Mouse (Mus musculus): ENCODE results near the gene Tmem19.
"Not testable (repeated sequence)": the region's sequence is repeated elsewhere in the genome, so short reads cannot be mapped to it uniquely, and the experiment has no call there.

Tmem19 gene

DNA sequence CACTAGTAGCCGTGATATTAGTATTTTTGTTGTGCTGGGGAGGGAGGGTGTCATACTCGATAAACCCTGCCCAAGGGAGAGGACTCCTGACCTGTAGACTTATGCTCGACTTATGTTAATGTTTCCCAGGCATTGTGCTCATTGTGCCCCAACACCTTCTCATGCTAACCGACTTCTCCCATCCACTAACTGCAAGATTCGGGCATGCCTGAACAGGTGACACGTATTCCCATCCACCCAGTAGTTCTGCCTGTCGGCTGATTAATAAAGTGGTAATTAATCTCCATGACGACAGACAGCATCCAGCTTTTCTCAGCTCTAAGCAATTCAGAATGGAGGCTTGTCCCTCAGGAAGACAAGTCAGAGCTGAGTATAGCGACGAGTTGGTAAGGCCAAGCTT lies 13.3 kb downstream of the Tmem19 start:
- DNase-seq (ENCODE audit: low spot score in 2 of 2): no peak

DNA sequence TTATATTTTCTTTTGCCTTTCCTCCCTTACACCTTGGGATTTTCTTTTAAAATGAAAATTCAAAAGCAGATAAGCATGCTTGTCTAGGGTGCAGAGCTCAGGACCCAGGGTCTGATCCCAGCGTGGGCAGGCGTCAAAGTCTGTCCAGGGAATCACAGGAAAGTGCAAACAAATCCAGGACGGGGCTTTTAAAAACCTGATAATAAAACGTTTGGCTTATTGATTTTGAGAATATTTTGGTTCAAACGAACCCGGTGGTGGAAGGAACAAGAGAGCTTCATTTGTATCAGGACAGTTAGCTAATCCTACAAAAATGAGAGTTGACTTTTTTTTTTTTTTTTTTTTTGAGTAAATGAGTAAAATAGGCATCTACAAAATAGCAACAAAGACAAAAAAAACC lies 14.2 kb downstream of the Tmem19 start:
- DNase-seq (ENCODE audit: low spot score in 2 of 2): no peak

DNA sequence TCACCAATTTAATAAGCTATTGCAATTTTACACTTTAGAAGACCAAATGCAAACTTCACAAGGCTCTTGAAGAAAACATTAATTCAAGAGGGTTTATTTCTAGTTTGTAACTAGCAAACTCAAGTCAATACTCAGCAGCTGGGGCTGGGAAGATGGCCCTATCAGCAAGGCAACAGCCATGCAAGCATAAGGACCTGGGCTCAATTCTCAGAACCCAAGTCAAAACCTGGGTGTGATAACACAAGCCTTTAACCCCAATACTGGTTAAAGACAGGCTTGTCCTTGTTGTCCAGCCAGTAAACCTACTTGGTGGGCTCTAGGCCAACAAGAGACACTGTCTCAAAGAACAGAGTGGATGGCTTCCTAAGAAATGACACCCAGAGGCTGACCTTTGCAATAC lies 15.9 kb downstream of the Tmem19 start:
- DNase-seq (ENCODE audit: low spot score in 2 of 2): no peak

DNA sequence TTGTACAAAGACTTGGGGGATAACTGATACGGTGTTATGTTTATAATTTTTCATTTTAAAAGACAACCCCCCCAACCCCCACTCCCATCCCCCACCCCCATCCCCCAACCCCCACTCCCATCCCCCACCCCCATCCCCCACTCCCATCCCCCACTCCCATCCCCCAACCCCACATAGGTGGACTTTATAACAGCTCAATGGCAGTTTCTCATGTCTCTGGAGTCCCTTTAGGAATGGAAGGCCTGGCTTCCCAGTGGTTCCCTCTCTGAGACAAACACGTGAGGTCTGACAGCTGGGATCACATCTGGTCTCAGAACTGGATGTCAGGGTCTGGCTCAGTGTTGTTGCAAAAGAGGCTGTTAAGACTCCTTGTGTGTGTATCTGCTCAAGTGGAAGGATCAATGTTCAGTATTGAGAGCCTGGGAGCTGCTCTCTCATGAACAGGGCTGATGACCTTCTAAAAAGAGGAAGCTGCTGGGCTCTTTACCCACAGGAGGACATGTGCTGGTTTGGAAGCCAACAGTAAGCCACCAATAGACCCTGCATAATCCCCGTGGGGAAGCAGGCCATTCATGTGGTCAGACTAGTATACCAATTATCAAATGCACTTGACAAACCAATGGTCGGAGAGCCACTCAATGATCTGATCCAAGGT lies 19.4 kb downstream of the Tmem19 start:
- DNase-seq (ENCODE audit: low spot score in 2 of 2): no peak

DNA sequence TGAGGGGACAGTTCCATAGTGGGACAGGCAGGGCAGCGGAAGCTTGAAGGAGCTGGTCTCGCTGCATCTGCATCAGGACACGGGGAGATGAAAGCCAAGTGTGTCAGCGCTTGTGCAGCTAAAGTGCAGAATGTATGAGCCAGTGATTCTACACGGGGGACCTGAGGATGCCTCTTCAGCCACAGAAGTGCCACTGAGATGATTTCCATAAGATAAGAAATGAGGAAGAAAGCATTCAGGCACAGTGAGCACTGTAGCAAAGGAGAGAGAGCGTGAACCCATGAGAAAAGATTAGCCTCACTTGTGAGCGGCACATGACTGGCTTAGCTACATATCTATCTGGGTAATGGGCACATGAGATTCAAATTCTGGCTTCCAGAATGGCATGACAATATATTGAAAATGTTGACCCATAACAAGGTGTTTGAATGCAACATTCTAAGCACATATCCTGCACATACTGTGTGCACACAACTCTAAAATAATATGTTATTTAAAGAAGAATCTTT lies 22.4 kb downstream of the Tmem19 start:
- no peak for DNase-seq (ENCODE audit: low spot score in 2 of 2)

DNA sequence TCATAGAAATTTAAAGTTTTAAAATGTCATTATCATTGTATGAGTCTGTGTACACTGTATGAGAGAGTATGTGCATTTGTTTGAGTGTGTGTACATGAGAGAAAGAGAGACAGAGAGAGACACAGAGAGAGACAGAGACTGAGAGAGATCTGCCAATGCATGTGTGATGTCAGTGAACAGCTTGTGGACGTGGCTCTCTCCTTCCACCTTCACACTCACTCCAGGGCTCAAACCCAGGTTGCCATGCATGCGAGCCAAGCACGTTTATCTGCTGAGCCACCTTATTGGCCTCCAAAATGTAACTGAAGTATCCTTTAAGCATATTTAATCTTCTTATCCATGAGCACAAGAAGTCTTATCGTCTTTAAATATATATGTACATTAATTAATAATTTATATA lies 25.4 kb downstream of the Tmem19 start:
- DNase-seq (ENCODE audit: low spot score in 2 of 2): no peak

DNA sequence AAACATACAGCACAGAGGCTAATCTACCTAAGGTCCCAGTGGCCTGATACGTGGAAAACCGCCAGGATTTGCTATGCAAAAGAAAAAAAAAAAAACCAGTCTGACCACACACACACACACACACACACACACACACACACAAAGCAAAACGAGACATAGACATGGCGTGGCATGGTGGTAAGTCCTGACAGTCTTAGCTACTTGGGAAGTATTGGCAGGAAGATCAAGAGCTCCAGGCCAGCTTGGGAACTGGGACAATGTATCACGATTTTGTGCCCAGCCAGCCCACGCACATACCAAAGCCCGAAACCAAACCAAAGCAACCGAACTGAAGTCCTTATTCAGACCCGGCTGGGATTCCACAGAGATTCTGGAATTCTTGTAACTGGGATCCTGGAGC lies 28.8 kb downstream of the Tmem19 start:
- no peak for DNase-seq (ENCODE audit: low spot score in 2 of 2)

DNA sequence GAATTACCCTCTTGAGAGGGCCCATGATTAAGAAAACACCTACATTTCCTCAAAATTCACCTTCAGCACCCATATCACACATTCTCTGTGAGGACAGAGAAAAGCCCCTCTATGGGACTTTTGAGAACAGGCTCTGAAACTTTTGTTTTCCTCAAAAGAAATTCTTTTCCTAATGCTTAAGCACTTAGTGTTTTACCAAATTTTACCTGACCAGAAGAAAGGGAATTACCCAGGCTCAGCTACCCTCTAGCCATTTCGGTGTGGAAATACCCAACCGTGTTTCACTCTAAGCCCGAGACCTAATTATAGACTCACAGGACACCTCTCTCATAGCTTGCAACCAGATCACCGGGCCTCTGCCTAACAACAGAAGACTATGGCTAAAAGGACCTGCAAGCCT lies 29.3 kb downstream of the Tmem19 start:
- DNase-seq (ENCODE audit: low spot score in 2 of 2): no peak

DNA sequence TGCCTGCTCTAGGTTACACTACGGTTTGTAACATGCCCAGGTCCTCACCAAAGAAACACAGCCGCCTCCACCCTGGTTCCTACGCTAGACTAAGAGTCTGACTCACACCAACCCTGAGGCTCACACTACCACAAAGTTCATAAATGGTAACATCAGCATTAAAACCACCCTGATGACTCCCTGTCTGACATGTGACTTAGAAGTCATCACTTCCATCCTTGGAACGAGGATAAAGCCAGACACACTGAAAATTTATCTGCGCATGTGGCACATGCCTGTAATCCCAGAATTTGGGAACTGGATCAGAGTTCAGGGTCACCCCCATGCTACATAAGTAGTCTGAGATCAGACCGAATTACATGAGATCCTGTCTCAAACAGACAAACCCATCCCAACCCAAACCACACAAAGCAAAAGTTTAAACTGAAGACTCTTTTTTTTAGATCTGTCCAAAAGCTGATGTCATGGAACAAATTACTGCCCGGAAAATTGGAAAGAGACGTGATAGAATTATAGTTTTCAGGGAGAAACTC lies 29.8 kb downstream of the Tmem19 start:
- DNase-seq (ENCODE audit: low spot score in 2 of 2): no peak

DNA sequence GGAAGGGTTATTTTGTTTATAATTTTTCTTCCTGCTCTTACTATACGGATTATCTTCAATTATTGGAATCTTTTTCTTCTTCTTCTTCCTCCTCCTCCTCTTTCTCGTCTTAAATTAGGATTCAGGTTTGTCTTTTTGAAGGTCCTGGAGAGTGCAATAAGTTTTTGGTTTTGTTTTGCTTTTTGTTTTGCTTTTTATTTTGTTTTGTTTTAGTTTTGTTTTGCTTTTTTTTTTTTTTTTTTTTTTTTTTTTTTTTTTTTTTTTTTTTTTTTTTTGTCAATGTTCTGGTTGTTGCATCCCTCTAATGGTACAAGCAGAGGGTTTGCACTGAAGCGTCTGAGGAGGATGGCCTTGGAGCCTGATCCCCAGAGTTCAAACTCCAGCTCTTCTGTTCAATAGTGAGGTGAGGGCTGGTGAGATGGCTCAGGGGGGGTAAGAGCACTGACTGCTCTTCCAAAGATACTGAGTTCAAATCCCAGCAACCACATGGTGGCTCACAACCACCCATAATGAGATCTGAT lies 33.2 kb downstream of the Tmem19 start:
- DNase-seq (ENCODE audit: low spot score in 2 of 2): no peak

DNA sequence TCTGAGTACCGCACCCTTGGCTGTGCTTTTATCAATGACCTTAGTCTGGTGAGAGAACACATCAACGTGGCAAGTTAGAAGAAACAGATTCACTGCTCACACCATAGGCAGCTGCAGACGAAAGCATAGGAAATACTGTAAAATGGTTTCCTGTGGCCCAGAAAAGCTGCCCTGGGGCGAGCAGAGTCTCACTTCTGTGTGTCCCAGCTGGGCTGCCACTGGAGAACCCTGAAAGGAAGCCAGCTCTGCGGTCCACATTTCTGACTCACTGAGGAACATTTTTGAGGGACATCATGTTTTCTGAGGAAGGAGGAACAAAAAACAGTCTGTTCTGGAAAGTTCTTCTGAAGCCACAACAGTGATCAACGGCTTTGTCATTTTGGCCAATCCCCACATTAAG lies 33.8 kb downstream of the Tmem19 start:
- no peak for DNase-seq (ENCODE audit: low spot score in 2 of 2)

DNA sequence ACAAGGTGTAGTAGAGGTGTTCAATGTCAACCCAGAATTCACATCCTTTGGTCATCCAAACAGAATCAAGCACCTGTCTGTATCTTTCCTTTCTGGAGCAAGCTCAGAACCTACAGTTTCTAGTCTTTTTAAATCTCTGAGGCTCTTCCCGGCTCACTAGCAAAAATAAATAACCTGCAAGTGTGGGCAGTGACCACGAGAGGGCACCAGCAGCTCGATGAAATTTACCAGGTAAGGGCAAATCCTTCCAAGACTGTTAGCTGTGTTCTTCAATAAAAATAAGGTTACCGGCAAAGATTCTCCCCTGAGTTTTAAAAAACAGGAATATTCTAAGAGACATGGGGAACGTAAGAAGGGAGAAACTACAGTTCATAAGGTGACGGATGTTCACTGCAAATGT lies 39.0 kb downstream of the Tmem19 start:
- DNase-seq (ENCODE audit: low spot score in 2 of 2): peak; percentile 51 to 74

DNA sequence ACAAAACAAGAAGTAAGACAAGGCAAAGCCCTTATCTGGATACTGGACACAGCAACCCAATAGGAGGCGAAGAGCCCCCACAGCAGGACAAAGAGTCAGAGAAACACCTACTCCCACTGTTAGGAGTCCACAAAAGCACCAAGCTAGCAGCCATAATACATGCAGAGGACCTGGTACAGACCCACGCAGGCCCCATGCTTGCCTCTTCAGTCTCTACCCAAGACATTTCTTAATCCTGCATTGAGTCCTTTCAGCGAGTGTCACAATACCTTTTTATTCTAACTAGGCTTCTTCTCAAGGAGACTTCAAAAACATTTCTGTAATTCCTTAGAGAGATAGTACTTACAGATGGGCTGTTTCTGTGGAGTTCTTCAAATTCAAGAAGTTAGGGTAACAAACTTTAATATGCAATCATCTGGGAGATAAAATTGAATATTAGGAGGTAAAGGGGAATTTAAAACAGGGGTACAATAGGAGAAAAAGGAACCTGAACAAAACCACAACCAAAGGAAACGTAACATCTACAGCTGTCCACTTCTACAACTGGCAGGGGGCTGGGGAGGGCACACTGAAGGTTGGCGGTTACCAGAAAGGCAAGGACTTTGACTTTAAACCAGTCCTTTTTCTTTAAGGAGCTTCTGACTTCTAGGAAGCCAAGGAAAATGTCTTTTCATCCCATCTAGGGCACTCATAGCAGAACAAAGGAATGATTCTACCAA lies 40.8 kb downstream of the Tmem19 start:
- DNase-seq (ENCODE audit: low spot score in 2 of 2): no peak

DNA sequence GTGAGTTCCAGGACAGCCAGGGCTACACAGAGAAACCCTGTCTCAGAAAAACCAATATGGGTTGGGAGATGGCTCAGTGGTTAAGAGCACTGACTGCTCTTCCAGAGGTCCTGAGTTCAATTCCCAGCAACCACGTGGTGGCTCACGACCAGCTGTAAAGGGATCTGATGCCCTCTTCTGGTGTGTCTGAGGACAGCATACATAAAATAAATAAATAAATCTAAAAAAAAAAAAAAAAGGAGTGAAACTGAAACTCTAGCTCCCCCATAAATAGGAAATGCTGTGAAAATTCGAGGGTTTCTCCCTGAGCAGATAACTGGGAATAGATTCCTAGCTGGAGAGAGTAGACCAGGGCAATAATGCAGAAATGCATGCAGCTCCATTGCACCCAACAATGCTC lies 43.9 kb downstream of the Tmem19 start:
- not testable (repeated sequence) for DNase-seq (ENCODE audit: low spot score in 2 of 2)

DNA sequence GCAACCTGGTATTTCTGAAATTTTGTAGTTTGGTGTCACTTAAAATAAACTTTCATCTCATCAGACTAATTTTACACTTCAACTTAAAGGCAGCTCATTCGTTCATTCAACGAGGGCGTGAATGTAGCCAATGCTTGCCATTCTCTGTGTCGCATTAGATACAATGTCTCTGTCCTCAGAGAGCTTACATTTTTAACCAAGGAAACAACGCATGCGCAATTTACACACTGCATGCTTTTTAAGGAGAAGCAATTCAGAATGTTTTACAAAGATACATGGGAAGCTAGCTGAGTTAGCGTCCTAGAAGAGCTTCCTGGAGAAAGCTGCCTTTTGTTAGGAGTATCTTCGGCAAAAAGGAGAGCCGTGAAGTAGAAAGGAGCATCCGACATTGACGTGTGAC lies 46.0 kb downstream of the Tmem19 start:
- no peak for DNase-seq (ENCODE audit: low spot score in 2 of 2)

DNA sequence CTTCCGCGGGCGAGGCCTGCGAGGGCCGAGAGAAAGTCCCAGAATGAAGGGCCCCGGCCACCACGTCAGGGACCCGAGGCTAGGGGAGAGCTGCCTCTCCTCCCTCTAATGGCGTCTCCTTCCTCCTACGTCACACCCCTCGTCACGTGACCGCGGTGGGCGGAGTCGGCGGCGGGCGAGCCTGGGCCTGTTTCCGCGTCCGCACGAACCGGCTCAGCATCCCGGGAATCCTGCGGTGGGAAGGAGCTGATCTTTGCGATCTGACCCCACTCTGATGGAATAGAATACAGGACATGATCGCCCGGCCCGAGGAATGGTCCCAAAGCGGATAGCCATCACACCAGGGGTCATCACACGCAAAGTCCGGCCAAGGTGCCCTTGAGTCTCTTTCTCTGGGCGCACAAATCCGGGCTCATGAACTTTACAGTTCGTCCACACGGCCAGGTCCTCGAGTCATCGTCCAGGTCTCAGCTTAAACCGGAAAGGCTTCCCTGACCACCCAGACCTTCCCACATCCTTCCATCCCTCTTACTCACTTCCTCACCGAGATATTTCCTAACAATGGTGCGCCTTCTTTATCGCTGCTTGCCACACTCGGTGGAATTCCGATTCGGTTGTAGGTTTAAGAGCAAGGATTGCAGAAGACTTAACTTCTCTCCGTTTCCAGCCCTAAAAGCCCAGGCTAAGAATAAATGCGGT lies 46.7 kb downstream of the Tmem19 start, which contains the start of gene Rab21:
Rab21 (minus strand) TSS at position 122 of the 699 bp plus-strand sequence.
- peak; percentile 96 to 97 for DNase-seq (ENCODE audit: low spot score in 2 of 2)

DNA sequence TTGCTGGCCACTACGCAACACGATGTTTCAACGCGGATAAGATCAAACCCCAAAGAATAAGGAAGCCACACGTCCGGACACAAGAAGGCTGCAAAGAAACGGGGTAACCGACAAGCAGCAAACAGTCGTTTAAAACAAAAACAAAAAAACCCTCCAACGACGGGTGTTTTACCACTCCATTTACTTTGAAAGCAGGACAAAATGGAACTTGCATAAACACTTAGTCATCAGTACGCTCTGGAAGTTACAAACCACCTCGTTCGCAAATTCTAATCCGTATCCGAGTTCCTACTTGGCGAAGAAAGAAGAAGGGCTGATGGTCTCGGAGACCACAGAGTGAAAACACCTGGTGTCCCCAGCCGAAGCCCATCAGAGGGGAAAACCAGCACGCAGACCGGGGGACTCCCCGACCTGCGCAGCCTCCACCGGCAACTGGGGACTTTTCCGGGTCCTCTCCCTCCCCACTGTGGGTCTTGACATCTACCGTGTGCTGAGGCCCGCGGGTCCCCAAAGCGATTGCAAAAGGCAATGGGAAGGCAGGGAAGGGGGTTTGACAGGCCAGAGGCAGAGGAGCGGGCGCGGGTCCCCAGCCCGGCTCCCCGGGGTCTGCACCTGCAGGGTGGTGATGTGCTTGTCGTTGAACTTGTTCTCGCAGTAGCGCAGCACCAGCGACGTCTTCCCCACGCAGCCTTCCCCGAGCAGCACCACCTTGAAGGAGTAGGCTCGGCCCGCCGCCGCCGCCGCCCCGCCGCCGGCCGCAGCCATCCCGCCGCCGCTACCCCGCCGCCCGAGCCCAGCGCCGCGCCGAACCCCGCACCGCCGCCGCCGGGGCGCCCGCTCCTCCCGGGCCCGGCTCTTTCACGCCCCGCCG lies 47.5 kb downstream of the Tmem19 start:
- peak; percentile 90 to 91 for DNase-seq (ENCODE audit: low spot score in 2 of 2)

DNA sequence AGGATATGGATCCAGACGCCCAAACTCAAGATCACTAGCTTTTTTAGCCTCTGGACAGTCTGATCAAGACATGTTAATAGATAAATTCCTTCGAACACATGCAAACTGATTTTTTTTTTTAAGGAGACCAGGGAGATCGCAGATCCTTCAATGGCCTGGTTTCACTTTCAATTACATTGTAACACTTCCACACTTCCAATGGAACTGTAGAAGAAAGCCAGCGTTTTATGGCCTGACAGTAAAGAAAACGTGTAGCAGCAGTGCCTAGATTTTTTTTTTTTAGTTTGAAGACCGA lies 48.1 kb downstream of the Tmem19 start:
- DNase-seq (ENCODE audit: low spot score in 2 of 2): no peak

DNA sequence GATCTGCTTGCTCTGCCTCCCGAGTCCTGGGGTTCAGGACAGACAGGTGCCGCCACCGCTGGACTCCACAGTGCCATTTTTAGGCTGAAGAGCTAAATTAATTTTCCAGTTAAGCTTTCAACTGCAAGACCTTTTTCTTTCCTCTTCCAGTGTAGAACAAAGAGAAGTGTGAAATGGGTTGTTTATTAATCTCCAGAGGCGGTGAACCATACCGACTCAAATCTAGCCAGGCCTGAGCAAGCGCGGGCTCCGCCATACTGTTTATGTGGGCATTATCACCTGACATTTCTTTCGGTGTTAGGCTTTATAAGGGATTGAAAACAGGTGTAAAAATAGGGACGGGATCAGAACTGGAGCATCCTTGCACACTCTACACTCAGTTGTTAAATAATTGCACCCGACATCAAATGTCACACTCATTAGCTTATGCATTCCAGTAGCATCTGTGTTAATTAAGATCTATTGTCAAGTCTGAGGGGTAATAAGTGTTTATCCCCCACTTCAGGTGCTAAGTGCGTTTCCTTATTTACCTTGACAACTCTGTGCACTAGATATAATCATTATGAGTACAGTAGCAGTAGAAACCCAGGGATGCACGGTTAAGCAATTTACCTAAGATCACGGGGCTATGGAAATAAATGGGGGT lies 48.5 kb downstream of the Tmem19 start:
- no peak for DNase-seq (ENCODE audit: low spot score in 2 of 2)

DNA sequence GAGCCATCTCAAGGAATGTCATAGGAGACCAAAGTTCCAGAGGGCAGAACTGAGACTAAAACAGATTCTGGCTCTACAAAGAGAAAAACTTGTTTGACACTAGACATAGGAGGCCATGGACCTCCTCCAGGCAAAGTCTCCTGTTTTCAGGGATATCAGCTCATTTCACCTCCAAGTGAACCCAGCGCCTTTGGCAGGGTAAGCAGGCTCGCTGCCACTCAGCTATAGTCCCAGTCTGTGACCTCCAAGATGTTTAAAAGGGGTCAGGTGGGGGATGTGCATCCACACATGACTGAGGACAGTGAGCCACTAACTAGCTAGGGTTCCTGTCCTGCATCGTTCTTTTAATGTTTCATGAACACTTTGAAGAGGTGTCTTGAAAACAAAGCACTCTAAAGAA lies 49.6 kb downstream of the Tmem19 start:
- no peak for DNase-seq (ENCODE audit: low spot score in 2 of 2)

DNA sequence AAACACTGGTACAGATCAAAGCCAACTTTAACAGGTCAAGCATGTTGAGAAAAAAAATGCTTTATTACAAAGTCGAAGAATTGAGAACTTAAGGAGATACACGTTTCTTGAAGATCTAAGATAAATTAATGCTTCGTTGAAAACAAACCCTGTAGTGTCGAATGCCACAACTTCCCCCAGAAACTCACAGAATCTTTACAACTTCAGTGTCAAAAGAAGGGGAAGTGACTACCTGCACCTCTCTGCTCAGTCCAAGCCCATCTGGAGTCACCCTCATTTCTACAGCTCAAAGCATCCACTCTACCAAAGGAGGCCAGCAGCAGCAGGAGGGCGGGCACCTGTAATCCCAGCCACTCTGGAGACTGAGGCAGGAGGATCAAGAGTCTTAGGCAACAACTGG lies 50.1 kb downstream of the Tmem19 start:
- DNase-seq (ENCODE audit: low spot score in 2 of 2): peak in 1 of 2 experiments; percentile 55

Measured in natural killer cell, adult 2 months (primary cell).